Mouse (Mus musculus): ENCODE data around the gene Rad54l2.

DNA sequence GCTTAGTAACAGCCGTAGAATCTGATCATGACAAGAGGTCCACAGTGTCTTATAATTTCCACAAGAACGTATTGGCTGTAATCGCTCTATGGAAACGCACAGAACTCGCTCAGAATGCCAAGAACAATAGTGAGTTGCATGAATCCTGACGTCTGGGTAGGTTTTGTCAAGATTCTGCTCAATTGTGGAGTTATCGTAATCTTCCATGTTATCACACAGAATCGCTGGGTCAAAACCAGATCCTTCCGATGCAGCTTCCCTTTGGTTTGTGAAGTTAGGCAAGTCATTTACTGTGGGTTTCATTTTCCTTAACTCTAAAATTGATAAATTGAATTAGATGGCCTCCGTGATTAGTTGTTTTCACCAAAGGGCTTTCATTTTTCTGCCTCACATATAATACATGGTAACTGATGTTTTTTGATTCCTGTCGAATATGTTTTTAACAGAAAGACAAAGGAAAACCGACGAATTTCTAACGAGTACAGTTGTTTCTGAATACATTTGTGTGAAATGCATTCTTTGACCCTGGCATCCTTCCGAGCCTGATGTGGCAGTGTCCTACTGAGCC is 32.1 kb upstream of the Rad54l2 start:
- TF ChIP-seq POLR2A (IDR thresholded peaks at IDR 0.05; ENCODE audit: borderline replicate concordance, insufficient read depth, low read length), result no peak; the same call in 1 of the 2 replicates
- TF ChIP-seq CTCF (IDR thresholded peaks at IDR 0.05; ENCODE audit: borderline replicate concordance, insufficient read depth, low read depth, low read length), result no peak
